ENCODE assay signal across 10 mouse cellular contexts in the genomic region with DNA sequence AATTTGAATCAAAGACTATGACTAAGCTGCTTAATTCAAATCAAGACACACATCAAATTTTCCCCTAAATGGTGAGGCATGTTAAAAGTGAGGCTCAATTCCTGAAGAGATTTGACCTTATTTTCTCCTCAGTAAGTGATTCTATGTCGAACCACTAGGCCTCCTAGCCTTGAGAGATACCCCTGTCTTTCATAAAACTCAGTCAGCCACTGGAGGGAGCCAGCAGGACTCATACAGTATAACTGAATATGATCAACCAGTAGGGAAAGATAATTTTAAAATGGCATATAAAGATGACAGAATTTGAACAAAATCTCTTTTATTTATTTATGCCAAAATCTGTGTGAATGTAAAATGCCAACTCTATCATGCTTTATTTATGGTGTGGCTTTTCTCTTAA.
DNase-seq lines count a peak whose midpoint lies in the region; ATAC-seq lines count a peak whose summit lies in the region.
"Had no signal": no experiment of that assay in that cellular context is flagged by ENCODE, and none has a peak within 500 bp of the region (broad histone marks: within the 10 kb centered on the region; RNA-seq: fewer than 3 reads in every experiment).

No protein-coding gene starts in this region.

- no peaks in the 10 kb centered on the region for H3K9me3 ChIP-seq in forebrain, embryonic 11.5 days (ENCODE audit: control insufficient read depth, low read length)
- no peaks in the 10 kb centered on the region for H3K9me3 ChIP-seq in forebrain, embryonic 10.5 days
- no peaks in the 10 kb centered on the region for H3K9me3 ChIP-seq in midbrain, embryonic 14.5 days (ENCODE audit: control insufficient read depth, low read length)
- no peaks in the 10 kb centered on the region for H3K9me3 ChIP-seq in midbrain, embryonic 16.5 days (replicated peaks; ENCODE audit: control insufficient read depth, low read length, poor library complexity, severe bottlenecking)
- H3K9me3 ChIP-seq in embryonic facial prominence, embryonic 11.5 days (replicated peaks; ENCODE audit: control insufficient read depth, low read length) = no peaks in the 10 kb centered on the region
- no peaks in the 10 kb centered on the region for H3K9me3 ChIP-seq in hindbrain, embryonic 13.5 days
- H3K9me3 ChIP-seq: embryonic facial prominence, embryonic 12.5 days; limb, embryonic 15.5 days had no signal

- no peak overlapping the region for H3K27ac ChIP-seq in forebrain, embryonic 11.5 days (ENCODE audit: low read depth, low read length)
- no peak overlapping the region for H3K27ac ChIP-seq in forebrain, embryonic 10.5 days
- H3K27ac ChIP-seq in midbrain, embryonic 14.5 days (replicated peaks; ENCODE audit: low read depth, low read length) = no peak overlapping the region
- no peak overlapping the region for H3K27ac ChIP-seq in midbrain, embryonic 16.5 days (ENCODE audit: low read length)
- no peak overlapping the region for H3K27ac ChIP-seq in embryonic facial prominence, embryonic 11.5 days (replicated peaks; ENCODE audit: low read depth, low read length)
- no peak overlapping the region for H3K27ac ChIP-seq in hindbrain, embryonic 13.5 days
- H3K27ac ChIP-seq: embryonic facial prominence, embryonic 12.5 days; limb, embryonic 15.5 days had no signal

- 62% methylated on average over 1 of the region's 1 CpGs for WGBS in forebrain, embryonic 11.5 days
- WGBS in forebrain, embryonic 10.5 days = 72% methylated on average over 1 of the region's 1 CpGs
- 66% methylated on average over 1 of the region's 1 CpGs for WGBS in midbrain, embryonic 14.5 days
- WGBS in midbrain, embryonic 16.5 days = 57% methylated on average over 1 of the region's 1 CpGs
- WGBS in embryonic facial prominence, embryonic 11.5 days = 63% methylated on average over 1 of the region's 1 CpGs
- 71% methylated on average over 1 of the region's 1 CpGs for WGBS in hindbrain, embryonic 13.5 days

- ATAC-seq in forebrain, embryonic 11.5 days (replicated peaks; ENCODE audit: low FRiP score) = 0 out of 2 replicates have a peak, but pooled peaks have one; percentile 28
- no peak for ATAC-seq in midbrain, embryonic 14.5 days (ENCODE audit: low FRiP score, low TSS enrichment)
- ATAC-seq in midbrain, embryonic 16.5 days = no peak
- ATAC-seq in embryonic facial prominence, embryonic 11.5 days (replicated peaks; ENCODE audit: insufficient number of reproducible peaks, low FRiP score, low TSS enrichment, low read depth) = no peak
- ATAC-seq in hindbrain, embryonic 13.5 days (ENCODE audit: low FRiP score) = no peak

- H3K9ac ChIP-seq in forebrain, embryonic 11.5 days (ENCODE audit: low read length) = no peak overlapping the region
- no peak overlapping the region for H3K9ac ChIP-seq in midbrain, embryonic 14.5 days (replicated peaks; ENCODE audit: low read length)
- H3K9ac ChIP-seq in midbrain, embryonic 16.5 days (ENCODE audit: low read depth, low read length) = no peak overlapping the region
- no peak overlapping the region for H3K9ac ChIP-seq in embryonic facial prominence, embryonic 11.5 days (replicated peaks; ENCODE audit: low read length)
- H3K9ac ChIP-seq in hindbrain, embryonic 13.5 days = no peak overlapping the region
- H3K9ac ChIP-seq: embryonic facial prominence, embryonic 12.5 days; limb, embryonic 15.5 days had no signal

- no peak overlapping the region for H3K4me3 ChIP-seq in forebrain, embryonic 11.5 days (ENCODE audit: low read depth, low read length)
- no peak overlapping the region for H3K4me3 ChIP-seq in forebrain, embryonic 10.5 days
- H3K4me3 ChIP-seq in midbrain, embryonic 14.5 days (replicated peaks; ENCODE audit: low read depth, low read length) = no peak overlapping the region
- no peak overlapping the region for H3K4me3 ChIP-seq in midbrain, embryonic 16.5 days (ENCODE audit: low read depth, low read length)
- H3K4me3 ChIP-seq in embryonic facial prominence, embryonic 11.5 days (ENCODE audit: low read depth, low read length) = no peak overlapping the region
- no peak overlapping the region for H3K4me3 ChIP-seq in hindbrain, embryonic 13.5 days
- H3K4me3 ChIP-seq: embryonic facial prominence, embryonic 12.5 days; limb, embryonic 15.5 days had no signal

- H3K36me3 ChIP-seq in forebrain, embryonic 11.5 days (ENCODE audit: control insufficient read depth, insufficient read depth, low read length) = no peaks in the 10 kb centered on the region
- H3K36me3 ChIP-seq in forebrain, embryonic 10.5 days (replicated peaks) = no peaks in the 10 kb centered on the region
- H3K36me3 ChIP-seq in midbrain, embryonic 14.5 days (ENCODE audit: control insufficient read depth, insufficient read depth, low read length) = no peaks in the 10 kb centered on the region
- H3K36me3 ChIP-seq in midbrain, embryonic 16.5 days (ENCODE audit: control insufficient read depth, insufficient read depth, low read length) = no peaks in the 10 kb centered on the region
- no peaks in the 10 kb centered on the region for H3K36me3 ChIP-seq in embryonic facial prominence, embryonic 11.5 days (replicated peaks; ENCODE audit: control insufficient read depth, insufficient read depth, low read depth, low read length)
- no peaks in the 10 kb centered on the region for H3K36me3 ChIP-seq in hindbrain, embryonic 13.5 days
- H3K36me3 ChIP-seq: embryonic facial prominence, embryonic 12.5 days; limb, embryonic 15.5 days had no signal

- no peak for DNase-seq in forebrain, embryonic 11.5 days (ENCODE audit: low spot score)
- DNase-seq in forebrain, embryonic 10.5 days (ENCODE audit: extremely low spot score, low spot score) = no peak
- peak; percentile 73 for DNase-seq in midbrain, embryonic 14.5 days
- DNase-seq in embryonic facial prominence, embryonic 11.5 days (ENCODE audit: low spot score) = peak; percentile 69
- peak; percentile 45 to 75 for DNase-seq in layer of hippocampus, postnatal 14 days (ENCODE audit: low spot score in 2 of 2)
- DNase-seq in right cerebral cortex, postnatal 10 days (ENCODE audit: low spot score in 2 of 2) = peak; percentile 76 to 79

- no peak overlapping the region for H3K4me2 ChIP-seq in forebrain, embryonic 11.5 days (ENCODE audit: low read depth, low read length, severe bottlenecking)
- H3K4me2 ChIP-seq in midbrain, embryonic 14.5 days (ENCODE audit: low read length) = no peak overlapping the region
- H3K4me2 ChIP-seq in midbrain, embryonic 16.5 days (ENCODE audit: low read length) = no peak overlapping the region
- H3K4me2 ChIP-seq in embryonic facial prominence, embryonic 11.5 days (ENCODE audit: low read depth, low read length) = no peak overlapping the region
- H3K4me2 ChIP-seq in hindbrain, embryonic 13.5 days = no peak overlapping the region
- H3K4me2 ChIP-seq: embryonic facial prominence, embryonic 12.5 days; limb, embryonic 15.5 days had no signal

- H3K4me1 ChIP-seq in forebrain, embryonic 11.5 days (replicated peaks; ENCODE audit: control insufficient read depth, insufficient read depth, low read length) = no peaks in the 10 kb centered on the region; the same call in 1 of the 2 replicates
- H3K4me1 ChIP-seq in forebrain, embryonic 10.5 days = peaks cover 9% of the 10 kb centered on the region
- H3K4me1 ChIP-seq in midbrain, embryonic 14.5 days (ENCODE audit: control insufficient read depth, insufficient read depth, low read length) = no peaks in the 10 kb centered on the region
- H3K4me1 ChIP-seq in midbrain, embryonic 16.5 days (ENCODE audit: control insufficient read depth, insufficient read depth, low read length) = no peaks in the 10 kb centered on the region
- H3K4me1 ChIP-seq in embryonic facial prominence, embryonic 11.5 days (ENCODE audit: control insufficient read depth, insufficient read depth, low read length) = no peaks in the 10 kb centered on the region
- no peaks in the 10 kb centered on the region for H3K4me1 ChIP-seq in hindbrain, embryonic 13.5 days (replicated peaks)
- H3K4me1 ChIP-seq: embryonic facial prominence, embryonic 12.5 days; limb, embryonic 15.5 days had no signal

- no peaks in the 10 kb centered on the region for H3K27me3 ChIP-seq in forebrain, embryonic 11.5 days (ENCODE audit: control insufficient read depth, insufficient read depth, low read length)
- no peaks in the 10 kb centered on the region for H3K27me3 ChIP-seq in forebrain, embryonic 10.5 days (ENCODE audit: poor library complexity, severe bottlenecking)
- no peaks in the 10 kb centered on the region for H3K27me3 ChIP-seq in midbrain, embryonic 14.5 days (ENCODE audit: control insufficient read depth, insufficient read depth, low read length)
- no peaks in the 10 kb centered on the region for H3K27me3 ChIP-seq in midbrain, embryonic 16.5 days (ENCODE audit: control insufficient read depth, insufficient read depth, low read depth, low read length)
- H3K27me3 ChIP-seq in embryonic facial prominence, embryonic 11.5 days (ENCODE audit: control insufficient read depth, insufficient read depth, low read length) = no peaks in the 10 kb centered on the region
- no peaks in the 10 kb centered on the region for H3K27me3 ChIP-seq in hindbrain, embryonic 13.5 days
- H3K27me3 ChIP-seq: embryonic facial prominence, embryonic 12.5 days; limb, embryonic 15.5 days had no signal

Comparison
In these comparisons a context has a peak if more than half of its experiments do, and no peak if none do; other contexts are left out.
1. DNase-seq: peak in midbrain, embryonic 14.5 days (single experiment), embryonic facial prominence, embryonic 11.5 days (single experiment), layer of hippocampus, postnatal 14 days (2 of 2) and right cerebral cortex, postnatal 10 days (2 of 2); none in forebrain, embryonic 11.5 days (single experiment) and forebrain, embryonic 10.5 days (single experiment).